Mouse (Mus musculus) sigmoid colon, adult 10 weeks (tissue): ENCODE data around the gene Cemip. TPM values are rescaled to one million over a fixed set of nuclear protein-coding genes. Genes with fewer than 3 reads are reported as not detected.

Source experiments
- polyA plus RNA-seq: library from polyadenylated mRNA; stranded (reverse); fragments of 350-450 nt; fragmentation: Illumina TruSeq; extraction: RNeasy Lipid Tissue Mini Kit (QIAGEN cat#74804); gene quantifications from one replicate; pipeline ENCODE4 v1.2.3, GENCODE M21; 2014; ENCODE audit warnings: low read depth, low replicate concordance

Cemip gene
- 0.32 TPM for polyA plus RNA-seq

DNA sequence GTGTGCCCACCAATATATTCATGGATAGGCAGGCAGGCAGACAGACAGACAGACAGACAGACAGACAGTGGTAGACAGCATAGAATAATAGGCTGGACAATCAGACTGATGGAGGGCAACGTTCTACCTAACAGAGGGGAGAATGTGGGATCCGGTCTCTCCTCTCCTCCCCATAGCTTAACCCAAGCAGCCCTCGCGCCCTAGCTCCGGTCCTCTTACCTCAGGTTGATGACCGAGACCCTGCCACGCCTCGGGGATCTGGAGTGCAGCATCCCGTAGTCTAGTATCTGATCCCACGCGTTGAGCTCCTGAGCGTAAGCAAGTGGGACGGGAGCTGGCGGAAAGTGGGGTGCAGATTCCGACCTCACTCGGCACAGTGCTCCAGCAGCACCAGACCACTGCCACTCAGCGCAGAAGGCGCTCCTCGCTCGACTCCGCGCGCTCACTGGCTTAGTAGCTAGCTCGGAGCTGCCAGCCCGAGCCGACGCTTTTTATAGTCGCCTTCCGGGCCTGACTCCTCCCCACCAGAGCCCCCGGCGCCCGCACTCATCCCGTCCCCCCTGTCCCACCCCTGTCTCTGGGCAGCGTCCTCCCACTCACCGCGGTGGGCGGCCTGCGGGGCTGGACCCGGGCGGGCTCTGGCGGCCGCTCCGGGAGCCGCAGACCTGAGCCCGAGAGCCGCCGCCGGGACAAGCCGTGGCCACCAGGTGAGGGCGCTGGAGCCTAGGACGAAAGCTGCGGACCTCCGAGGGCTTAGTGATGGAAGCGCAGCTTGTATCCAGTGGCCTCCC is at the start of gene Cemip:
TSS of gene Cemip (minus strand) at position 464 of the 791 bp plus-strand sequence.

DNA sequence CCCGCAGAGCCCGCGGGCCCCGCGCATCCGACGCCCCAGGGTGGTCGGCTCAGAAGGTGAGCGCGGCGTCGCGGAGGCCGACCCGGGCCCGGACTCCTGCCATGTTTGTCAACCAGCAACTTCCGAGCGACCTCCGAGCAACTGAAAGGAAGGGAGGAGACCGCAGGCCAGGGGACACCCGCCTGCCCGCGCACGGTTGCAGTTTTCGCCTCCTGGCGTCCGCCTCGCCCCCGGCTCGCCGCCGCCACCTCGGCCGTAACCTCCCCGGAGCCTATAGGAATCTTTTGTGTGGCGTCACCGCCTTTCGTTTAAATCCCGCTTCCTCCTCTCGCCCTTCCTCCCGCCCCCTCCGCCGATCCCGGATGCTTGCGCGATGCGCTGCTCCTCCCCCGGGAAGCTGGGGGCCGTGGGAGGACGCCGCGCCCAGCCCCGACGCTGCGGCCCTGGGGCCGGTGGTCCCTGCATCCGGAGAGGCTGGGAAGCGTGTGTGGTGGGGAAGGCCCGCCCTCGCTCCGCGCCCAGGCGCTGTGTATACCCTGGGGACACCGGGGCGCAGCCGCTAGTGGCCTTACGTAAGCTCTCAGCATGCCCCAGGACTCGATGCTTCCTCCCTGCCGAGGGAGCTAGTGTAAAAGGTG is 202.2 kb downstream of the Cemip start, which contains the start of the genes Tlnrd1 and Mesd:
TSS of gene Tlnrd1 (minus strand) at position 285 of the 638 bp plus-strand sequence.
TSS of gene Mesd (plus strand) at position 446 of the 638 bp plus-strand sequence.

Other genes starting within 250 kb of the Cemip start
- 17.0 TPM for gene Tlnrd1, start 202.2 kb downstream of the Cemip start, polyA plus RNA-seq
- gene Mesd, start 202.0 kb downstream of the Cemip start, polyA plus RNA-seq = 15.3 TPM
- gene Abhd17c, start 65.4 kb upstream of the Cemip start, polyA plus RNA-seq = 209 TPM